Mouse (Mus musculus): ENCODE measurements around the gene Rhoh.

DNA sequence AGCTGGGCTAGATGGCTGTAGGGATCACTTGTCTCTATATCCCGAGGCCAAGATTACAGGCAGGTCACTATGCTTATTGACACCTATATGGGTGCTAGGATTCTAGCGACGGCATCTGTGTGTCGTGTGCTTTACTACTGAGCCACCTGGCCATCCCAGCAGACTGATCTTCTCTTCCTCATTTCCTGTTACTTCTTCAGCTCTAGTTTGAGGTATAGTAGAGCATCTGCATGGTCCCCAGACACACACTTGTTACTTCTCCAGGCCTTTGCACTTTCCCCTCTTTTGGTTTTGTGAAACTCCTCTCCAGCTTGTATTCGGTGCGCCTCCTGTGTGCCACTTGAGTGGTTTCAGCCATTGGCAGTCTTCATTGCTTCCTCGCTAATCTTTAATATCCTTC, 14.3 kb downstream of the Rhoh start:
- TF ChIP-seq CTCF (IDR thresholded peaks at IDR 0.05; ENCODE audit: low read depth) (no peak), EP300 (IDR thresholded peaks at IDR 0.05; ENCODE audit: low read depth) (no peak)

All from liver, postnatal 0 days (tissue).